Mouse (Mus musculus): ENCODE results near the gene Ech1.

GRCm38 (mm10) chr7:28791706-28792105 is 33.3 kb upstream of the Ech1 start:
- no peak for TF ChIP-seq ZC3H11A (IDR thresholded peaks at IDR 0.05; ENCODE audit: borderline replicate concordance, low read depth, low read length)
- no peak for TF ChIP-seq MAFK (IDR thresholded peaks at IDR 0.05; ENCODE audit: insufficient read depth, low read depth, low read length)
- no peak for TF ChIP-seq CHD2 (IDR thresholded peaks at IDR 0.05; ENCODE audit: low read depth, low read length)
- TF ChIP-seq ZNF384 (IDR thresholded peaks at IDR 0.05; ENCODE audit: low read depth, low read length): no peak

All from ES-E14 (cell line).